Mouse (Mus musculus): ENCODE results near the gene Fgf12.
A peak's percentile ranks its signal among the peaks of the same experiment; 100 is the strongest.

The Fgf12 gene

GRCm38 (mm10) chr16:28335025-28335424 is 417.8 kb downstream of the Fgf12 start:
- no peak for DNase-seq (ENCODE audit: low spot score in 2 of 2)

GRCm38 (mm10) chr16:28323576-28323975 is 429.3 kb downstream of the Fgf12 start:
- no peak for DNase-seq (ENCODE audit: low spot score in 2 of 2)

- no peak for DNase-seq (ENCODE audit: low spot score in 2 of 2)
Measured at GRCm38 (mm10) chr16:28311618-28312017, 441.2 kb downstream of the Fgf12 start.

GRCm38 (mm10) chr16:28303889-28304288 is 449.0 kb downstream of the Fgf12 start:
- no peak for DNase-seq (ENCODE audit: low spot score in 2 of 2)

GRCm38 (mm10) chr16:28289689-28290330 is 463.1 kb downstream of the Fgf12 start:
- DNase-seq (ENCODE audit: low spot score in 2 of 2) = no peak

GRCm38 (mm10) chr16:28257904-28258303 is 495.0 kb downstream of the Fgf12 start:
- DNase-seq (ENCODE audit: low spot score in 2 of 2) = no peak

- no peak for DNase-seq (ENCODE audit: low spot score in 2 of 2)
Measured at GRCm38 (mm10) chr16:28254303-28254702, 498.6 kb downstream of the Fgf12 start.

GRCm38 (mm10) chr16:28251930-28252329 is 500.9 kb downstream of the Fgf12 start:
- DNase-seq (ENCODE audit: low spot score in 2 of 2) = no peak

- no peak for DNase-seq (ENCODE audit: low spot score in 2 of 2)
Measured at GRCm38 (mm10) chr16:28242867-28243649, 509.8 kb downstream of the Fgf12 start.

- DNase-seq (ENCODE audit: low spot score in 2 of 2) = no peak
Measured at GRCm38 (mm10) chr16:28239382-28239781, 513.5 kb downstream of the Fgf12 start.

GRCm38 (mm10) chr16:28238019-28238868 is 514.6 kb downstream of the Fgf12 start:
- DNase-seq (ENCODE audit: low spot score in 2 of 2) = peak; percentile 53 to 76

- no peak for DNase-seq (ENCODE audit: low spot score in 2 of 2)
Measured at GRCm38 (mm10) chr16:28215930-28216329, 536.9 kb downstream of the Fgf12 start.

- DNase-seq (ENCODE audit: low spot score in 2 of 2) = no peak
Measured at GRCm38 (mm10) chr16:28212411-28212810, 540.5 kb downstream of the Fgf12 start.

GRCm38 (mm10) chr16:28156443-28156842 is 596.4 kb downstream of the Fgf12 start:
- no peak for DNase-seq (ENCODE audit: low spot score in 2 of 2)

GRCm38 (mm10) chr16:28140972-28141371 is 611.9 kb downstream of the Fgf12 start:
- no peak for DNase-seq (ENCODE audit: low spot score in 2 of 2)

- DNase-seq (ENCODE audit: low spot score in 2 of 2) = no peak
Measured at GRCm38 (mm10) chr16:28127006-28127405, 625.9 kb downstream of the Fgf12 start.

Measured in right cerebral cortex, adult 2 months (tissue).